Mouse (Mus musculus) brain, embryonic 14.5 days (tissue): ENCODE results near the gene Psmg3. TPM values are rescaled to one million over a fixed set of nuclear protein-coding genes. Genes with fewer than 3 reads are reported as not detected.
A peak's percentile ranks its signal among the peaks of the same experiment; 100 is the strongest.

Source experiments
- DNase-seq: peaks from one replicate; pipeline ENCODE4 v3.0.0-alpha.2; 2011; ENCODE audit warnings: low read depth
- CTCF ChIP-seq: fragments of 200-500 bp; IDR thresholded peaks from 2 replicates; pipeline ENCODE4 v1.5.1; 2012; ENCODE audit warnings: inconsistent platforms, mild to moderate bottlenecking, moderate library complexity, borderline replicate concordance; ENCODE audit not compliant: insufficient read depth, insufficient read length; ENCODE audit errors: extremely low read depth
- POLR2A ChIP-seq: fragments of 200-500 bp; IDR thresholded peaks from 2 replicates; pipeline ENCODE4 v1.6.1; 2012; ENCODE audit warnings: mild to moderate bottlenecking, inconsistent platforms, borderline replicate concordance; ENCODE audit not compliant: poor library complexity, insufficient read depth, insufficient read length, severe bottlenecking; ENCODE audit errors: extremely low read depth
- polyA plus RNA-seq: library from polyadenylated mRNA; depleted of rRNA; stranded (reverse); fragments of >200 nt; gene quantifications from 2 replicates; pipeline ENCODE4 v1.2.3, GENCODE M21; 2012

Psmg3 gene
- polyA plus RNA-seq, 1 experiment = 50.6 TPM

GRCm38 (mm10) chr5:139813126-139813490, 13.6 kb downstream of the Psmg3 start:
- no peak for DNase-seq
- TF ChIP-seq POLR2A (no peak), CTCF (no peak)

GRCm38 (mm10) chr5:139812398-139813125, 14.1 kb downstream of the Psmg3 start:
- DNase-seq = no peak
- TF ChIP-seq CTCF (no peak), POLR2A (no peak)

- TF ChIP-seq CTCF = no peak
- no peak for TF ChIP-seq POLR2A
- DNase-seq = no peak
Observed at GRCm38 (mm10) chr5:139811677-139812397, 14.8 kb downstream of the Psmg3 start.

GRCm38 (mm10) chr5:139809397-139809796, 17.3 kb downstream of the Psmg3 start:
- TF ChIP-seq CTCF (0 out of 2 replicates have a peak, but pooled peaks have one; percentile 28), POLR2A (no peak)
- DNase-seq = no peak

- no peak for DNase-seq
- TF ChIP-seq POLR2A (no peak), CTCF (no peak)
Observed at GRCm38 (mm10) chr5:139805924-139806323, 20.8 kb downstream of the Psmg3 start.

- no peak for TF ChIP-seq CTCF
- no peak for TF ChIP-seq POLR2A
- no peak for DNase-seq
Observed at GRCm38 (mm10) chr5:139804573-139805111, 22.0 kb downstream of the Psmg3 start.

GRCm38 (mm10) chr5:139804107-139804551, 22.6 kb downstream of the Psmg3 start:
- TF ChIP-seq CTCF (no peak), POLR2A (no peak)
- DNase-seq = no peak

GRCm38 (mm10) chr5:139803601-139804102, 23.0 kb downstream of the Psmg3 start:
- TF ChIP-seq CTCF (peak; percentile 35; the same call in 1 of the 2 replicates), POLR2A (no peak)
- peak; percentile 89 for DNase-seq

- TF ChIP-seq POLR2A (no peak), CTCF (no peak)
- no peak for DNase-seq
Observed at GRCm38 (mm10) chr5:139803165-139803564, 23.5 kb downstream of the Psmg3 start.

- no peak for DNase-seq
Observed at GRCm38 (mm10) chr5:139801880-139802279, 24.8 kb downstream of the Psmg3 start.

GRCm38 (mm10) chr5:139801231-139801630, 25.5 kb downstream of the Psmg3 start:
- DNase-seq = no peak
- TF ChIP-seq CTCF (no peak), POLR2A (no peak)

More at GRCm38 (mm10) chr5:139801880-139802279, 24.8 kb downstream of the Psmg3 start:
- TF ChIP-seq POLR2A (no peak), CTCF (no peak)
